ENCODE assay signal across 8 mouse cellular contexts in the genomic region with DNA sequence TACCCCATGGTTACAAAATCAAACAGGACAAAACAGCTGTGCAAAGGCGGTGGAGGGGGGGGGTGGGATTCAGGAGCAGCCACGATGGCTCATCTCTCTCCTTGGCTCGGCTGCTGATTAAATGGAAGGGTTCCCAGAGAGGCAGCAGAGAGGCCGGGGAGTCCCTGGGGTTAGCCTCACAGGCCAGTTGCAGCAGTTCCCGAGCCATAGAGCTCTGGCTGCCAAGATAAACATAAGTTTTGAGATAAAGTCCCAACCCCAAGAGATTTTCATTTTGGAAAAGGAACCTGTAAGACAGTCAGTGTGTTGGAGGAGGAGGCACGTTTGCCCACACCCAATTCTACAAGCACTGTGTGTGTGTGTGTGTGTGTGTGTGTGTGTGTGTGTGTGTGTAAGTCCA.
DNase-seq lines count a peak whose midpoint lies in the region; ATAC-seq and TF ChIP-seq lines count a peak whose summit lies in the region.

No protein-coding gene starts in this region.

- DNase-seq in midbrain, embryonic 10.5 days (ENCODE audit: low spot score), result no peak
- DNase-seq in midbrain, embryonic 11.5 days (ENCODE audit: low spot score, missing footprints), result no peak
- peak; percentile 76 to 84 for DNase-seq in heart, adult 2 months
- DNase-seq in kidney, postnatal 14 days, result peak; percentile 69
- peak; percentile 56 for DNase-seq in stomach, postnatal 0 days (ENCODE audit: low spot score)
- DNase-seq in layer of hippocampus, adult 9-11 months, result no peak
- DNase-seq in right cerebral cortex, adult 18-20 months, result no peak
- DNase-seq in thymus, postnatal 36 days, result no peak

- ATAC-seq in midbrain, embryonic 11.5 days (ENCODE audit: low FRiP score), result no peak
- peak; percentile 81 for ATAC-seq in stomach, postnatal 0 days (ENCODE audit: low FRiP score, low TSS enrichment)

- TF ChIP-seq CTCF in heart, adult 2 months (IDR thresholded peaks at IDR 0.05), result no peak
- no peak for TF ChIP-seq CTCF in stomach, postnatal 0 days (IDR thresholded peaks at IDR 0.05; ENCODE audit: low read depth)

- TF ChIP-seq POLR2A in heart, adult 2 months (IDR thresholded peaks at IDR 0.05; ENCODE audit: insufficient read depth, low read depth, low read length), result no peak

- 63% methylated on average over 6 of the region's 6 CpGs for WGBS in midbrain, embryonic 10.5 days
- WGBS in midbrain, embryonic 11.5 days, result 52% methylated on average over 6 of the region's 6 CpGs
- WGBS in heart, adult 2 months, result 15% methylated on average over 6 of the region's 6 CpGs
- WGBS in stomach, postnatal 0 days, result 9% methylated on average over 6 of the region's 6 CpGs

- peaks cover 9% of the 10 kb centered on the region; the same call in 1 of the 2 replicates for H3K4me1 ChIP-seq in midbrain, embryonic 10.5 days
- H3K4me1 ChIP-seq in midbrain, embryonic 11.5 days (ENCODE audit: control insufficient read depth, insufficient read depth, low read length), result no peaks in the 10 kb centered on the region
- peaks cover 17% of the 10 kb centered on the region for H3K4me1 ChIP-seq in heart, adult 2 months (ENCODE audit: control insufficient read depth, insufficient read depth, low read length)
- H3K4me1 ChIP-seq in stomach, postnatal 0 days (replicated peaks; ENCODE audit: control insufficient read depth, insufficient read depth), result 0 out of 2 replicates have a peak, but pooled peaks cover 4% of the 10 kb centered on the region

- H3K4me3 ChIP-seq in midbrain, embryonic 10.5 days, result no peak overlapping the region
- no peak overlapping the region for H3K4me3 ChIP-seq in midbrain, embryonic 11.5 days (ENCODE audit: low read depth, low read length)
- no peak overlapping the region for H3K4me3 ChIP-seq in heart, adult 2 months
- H3K4me3 ChIP-seq in stomach, postnatal 0 days (ENCODE audit: low read depth, low read length), result no peak overlapping the region

- TF ChIP-seq EP300 in heart, adult 2 months (IDR thresholded peaks at IDR 0.05; ENCODE audit: insufficient read depth, low read depth, low read length), result 0 out of 2 replicates have a peak, but pooled peaks have one; percentile 32
- no peak for TF ChIP-seq EP300 in stomach, postnatal 0 days (optimal IDR thresholded peaks at IDR 0.05)

- 0 out of 2 replicates have a peak overlapping the region, but pooled peaks have one; percentile 6 for H3K27ac ChIP-seq in midbrain, embryonic 10.5 days (replicated peaks)
- H3K27ac ChIP-seq in midbrain, embryonic 11.5 days (ENCODE audit: low read depth, low read length), result no peak overlapping the region
- no peak overlapping the region for H3K27ac ChIP-seq in heart, adult 2 months
- H3K27ac ChIP-seq in stomach, postnatal 0 days (replicated peaks), result no peak overlapping the region

- H3K79me2 ChIP-seq in heart, adult 2 months (replicated peaks; ENCODE audit: control insufficient read depth, insufficient read depth, low read length), result no peaks in the 10 kb centered on the region

- no peaks in the 10 kb centered on the region for H3K27me3 ChIP-seq in midbrain, embryonic 10.5 days (ENCODE audit: low read depth, poor library complexity, severe bottlenecking)
- no peaks in the 10 kb centered on the region for H3K27me3 ChIP-seq in midbrain, embryonic 11.5 days (ENCODE audit: control insufficient read depth, insufficient read depth, low read length)
- no peaks in the 10 kb centered on the region for H3K27me3 ChIP-seq in heart, adult 2 months (ENCODE audit: control insufficient read depth, insufficient read depth, low read length)
- H3K27me3 ChIP-seq in stomach, postnatal 0 days (ENCODE audit: control insufficient read depth, insufficient read depth, low read length), result no peaks in the 10 kb centered on the region

- no peaks in the 10 kb centered on the region for H3K9me3 ChIP-seq in midbrain, embryonic 10.5 days (replicated peaks)
- no peaks in the 10 kb centered on the region for H3K9me3 ChIP-seq in midbrain, embryonic 11.5 days (ENCODE audit: control insufficient read depth, low read length)
- no peaks in the 10 kb centered on the region for H3K9me3 ChIP-seq in stomach, postnatal 0 days (ENCODE audit: control insufficient read depth, low read length)

- no peak overlapping the region for H3K9ac ChIP-seq in midbrain, embryonic 11.5 days (ENCODE audit: low read length)
- H3K9ac ChIP-seq in heart, adult 2 months (ENCODE audit: low read depth, low read length), result no peak overlapping the region
- no peak overlapping the region for H3K9ac ChIP-seq in stomach, postnatal 0 days (ENCODE audit: low read length)

- intact Hi-C loops in heart, adult 2 months (cut with DNase I), result loop anchor here (5.0 kb wide), 1 partner anchor 87 kb away; no protein-coding TSS in a partner anchor

- no peaks in the 10 kb centered on the region for H3K36me3 ChIP-seq in midbrain, embryonic 10.5 days
- no peaks in the 10 kb centered on the region for H3K36me3 ChIP-seq in midbrain, embryonic 11.5 days (ENCODE audit: control insufficient read depth, insufficient read depth, low read length)
- H3K36me3 ChIP-seq in heart, adult 2 months (ENCODE audit: control insufficient read depth, insufficient read depth, low read length), result no peaks in the 10 kb centered on the region
- no peaks in the 10 kb centered on the region for H3K36me3 ChIP-seq in stomach, postnatal 0 days (ENCODE audit: control insufficient read depth, insufficient read depth, low read length)

- H3K4me2 ChIP-seq in midbrain, embryonic 11.5 days, result no peak overlapping the region
- H3K4me2 ChIP-seq in stomach, postnatal 0 days (replicated peaks; ENCODE audit: low read depth), result 0 out of 2 replicates have a peak overlapping the region, but pooled peaks have one; percentile 5

Comparison
In these comparisons a context has a peak if more than half of its experiments do, and no peak if none do; other contexts are left out.
1. DNase-seq: peak in heart, adult 2 months (2 of 2), kidney, postnatal 14 days (single experiment) and stomach, postnatal 0 days (single experiment); none in midbrain, embryonic 10.5 days (single experiment), midbrain, embryonic 11.5 days (single experiment), layer of hippocampus, adult 9-11 months (single experiment), right cerebral cortex, adult 18-20 months (single experiment) and thymus, postnatal 36 days (0 of 2).